8 mouse cellular contexts compared by ENCODE assay signal in the genomic region with DNA sequence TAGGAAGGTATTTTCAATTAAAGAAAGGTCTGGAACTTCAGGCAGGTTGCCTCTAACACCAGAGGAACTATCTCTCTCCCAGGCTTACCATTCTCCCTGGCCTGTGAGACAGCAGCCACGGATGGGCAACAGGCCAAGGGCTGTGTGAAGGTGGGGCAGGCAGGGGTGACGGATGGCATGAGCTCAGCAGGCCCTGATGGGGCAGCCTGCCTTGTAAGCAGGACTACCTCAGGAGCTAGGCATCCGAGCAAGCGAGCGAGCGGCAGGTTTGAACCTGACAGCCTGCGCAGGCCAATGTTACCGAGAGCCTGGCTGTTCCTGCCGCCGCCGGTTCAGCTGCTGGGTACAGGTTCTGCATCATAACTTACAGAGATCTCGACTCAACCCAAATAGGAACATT. TPM values are rescaled to one million over a fixed set of nuclear protein-coding genes. Genes with fewer than 3 reads are reported as not detected.
DNase-seq lines count a peak whose midpoint lies in the region; TF ChIP-seq lines count a peak whose summit lies in the region.
"Had no signal": no experiment of that assay in that cellular context is flagged by ENCODE, and none has a peak within 500 bp of the region (broad histone marks: within the 10 kb centered on the region; RNA-seq: fewer than 3 reads in every experiment).

No protein-coding gene starts in this region.

- no peak for DNase-seq in ES-E14 (ENCODE audit: low read depth, low spot score)
- peak; percentile 71 to 73 for DNase-seq in adrenal gland, adult 18-20 months (ENCODE audit: low spot score in 2 of 2)
- peak; percentile 67 for DNase-seq in gastrocnemius, adult 18-20 months (ENCODE audit: low spot score)
- DNase-seq in kidney, adult 9 months: peak; percentile 59
- peak; percentile 53 for DNase-seq in skeletal muscle tissue, adult 2 months (ENCODE audit: low read depth, low spot score)
- DNase-seq in spleen, adult 12 weeks (ENCODE audit: low spot score): no peak
- no peak for DNase-seq in frontal cortex, postnatal 14 days (ENCODE audit: low spot score in 2 of 2)

- peak overlapping the region; percentile 22 to 37; a peak in 2 of 4 replicates for H3K4me3 ChIP-seq in ES-E14 (ENCODE audit: insufficient read depth in 1 of 2, low read depth in 1 of 2, low read length in 2 of 2, poor library complexity in 1 of 2, severe bottlenecking in 1 of 2)
- H3K4me3 ChIP-seq: limb, embryonic 12.5 days had no signal

- H3K4me1 ChIP-seq in ES-E14 (ENCODE audit: control insufficient read depth in 2 of 2, insufficient read depth in 2 of 2, low read length in 2 of 2, poor library complexity in 1 of 2): peaks cover 0 to 15% of the 10 kb centered on the region in 2 experiments; a peak in 3 of 4 replicates

- no peaks in the 10 kb centered on the region for H3K9me3 ChIP-seq in ES-E14 (ENCODE audit: control insufficient read depth, insufficient read depth, low read depth, low read length)
- H3K9me3 ChIP-seq: limb, embryonic 12.5 days had no signal

- in situ Hi-C loops in ES-E14 (cut with MboI; ENCODE audit: low sequenced_read_pairs in 2 of 2, unreplicated experiment in 2 of 2): no loop called here

- H3K36me3 ChIP-seq in ES-E14 (ENCODE audit: control insufficient read depth, insufficient read depth, low read length, poor library complexity, severe bottlenecking): no peaks in the 10 kb centered on the region
- H3K36me3 ChIP-seq: limb, embryonic 12.5 days had no signal

- H3K27ac ChIP-seq in ES-E14 (ENCODE audit: insufficient read depth, low read depth, low read length, poor library complexity, severe bottlenecking): no peak overlapping the region
- H3K27ac ChIP-seq: limb, embryonic 12.5 days had no signal

- 0 out of 2 replicates have a peak overlapping the region, but pooled peaks have one; percentile 30 for H3K9ac ChIP-seq in ES-E14 (ENCODE audit: insufficient read depth, low read depth, low read length, poor library complexity, severe bottlenecking)
- H3K9ac ChIP-seq: limb, embryonic 12.5 days had no signal

TF ChIP-seq in ES-E14, 5 proteins besides CTCF, POLR2A, EP300 and RAD21:
- no peak for TF ChIP-seq ZNF384 (IDR thresholded peaks at IDR 0.05; ENCODE audit: low read depth, low read length)

RNA-seq across cellular contexts. Expression of a gene that starts 11.4 kb away (rescaled TPM):
- total RNA-seq in ES-E14 (2012; rRNA removed): 24.3 and 36.2 TPM in 2 replicates
- 1 to 10 TPM in 1 of 2 experiments, under 1 TPM in 1; 0.66 to 1.8 TPM for total RNA-seq in adrenal gland, adult 18-20 months (2021)
- 1 to 10 TPM; 3.3 to 9.7 TPM for total RNA-seq in gastrocnemius, adult 18-20 months (2021)

Comparison
In these comparisons a context has a peak if more than half of its experiments do, and no peak if none do; other contexts are left out.
1. DNase-seq: peak in adrenal gland, adult 18-20 months (2 of 2), gastrocnemius, adult 18-20 months (single experiment), kidney, adult 9 months (single experiment) and skeletal muscle tissue, adult 2 months (single experiment); none in ES-E14 (single experiment), spleen, adult 12 weeks (single experiment) and frontal cortex, postnatal 14 days (0 of 2).